Mouse (Mus musculus) left cerebral cortex, postnatal 36 days (tissue): ENCODE data around the gene Gm49340. TPM values are rescaled to one million over a fixed set of nuclear protein-coding genes. Genes with fewer than 3 reads are reported as not detected.

Source experiments
- total RNA-seq, 2 experiments: library from RNA; stranded (reverse); gene quantifications; 2 replicates each; pipeline ENCODE4 v1.2.3; 2021

The Gm49340 gene
- total RNA-seq, 2 experiments from 2014 or later = not detected

Other genes starting within 250 kb of the Gm49340 start
- gene Itgae, start 239.2 kb upstream of the Gm49340 start, total RNA-seq = under 1 TPM; 0.14 to 0.17 TPM
- under 1 TPM; 0.18 to 0.25 TPM for gene Haspin, start 191.4 kb upstream of the Gm49340 start, total RNA-seq
- gene P2rx5, start 169.3 kb upstream of the Gm49340 start, total RNA-seq = under 1 TPM; 0.54 to 0.72 TPM
- 10 to 100 TPM; 54.4 to 58.8 TPM for gene Emc6, start 152.7 kb upstream of the Gm49340 start, total RNA-seq
- gene Tax1bp3, start 152.7 kb upstream of the Gm49340 start, total RNA-seq = 1 to 10 TPM; 6.9 to 9.3 TPM
- gene Ctns, start 130.7 kb upstream of the Gm49340 start, total RNA-seq = 10 to 100 TPM; 15.4 to 24.9 TPM
- 1 to 10 TPM; 3.1 TPM for gene Shpk, start 130.3 kb upstream of the Gm49340 start, total RNA-seq
- gene Trpv1, start 95.4 kb upstream of the Gm49340 start, total RNA-seq = not detected
- under 1 TPM; 0.35 to 0.39 TPM for gene Trpv3, start 62.4 kb upstream of the Gm49340 start, total RNA-seq
- gene Aspa, start 145 bp upstream of the Gm49340 start, total RNA-seq = 10 to 100 TPM; 12.0 to 17.3 TPM
- not detected for gene Spata22, start within 50 bp of the Gm49340 start, total RNA-seq
- not detected for gene Olfr20, start 21.0 kb downstream of the Gm49340 start, total RNA-seq
- not detected for gene Olfr376, start 41.5 kb downstream of the Gm49340 start, total RNA-seq
- not detected for gene Olfr1, start 69.9 kb downstream of the Gm49340 start, total RNA-seq
- not detected for gene Olfr378, start 98.7 kb downstream of the Gm49340 start, total RNA-seq
- not detected for gene Olfr380, start 127.8 kb downstream of the Gm49340 start, total RNA-seq
- gene Olfr381, start 161.9 kb downstream of the Gm49340 start, total RNA-seq = not detected
- gene Olfr382, start 187.5 kb downstream of the Gm49340 start, total RNA-seq = not detected